Mouse (Mus musculus) retina, adult 2 months (tissue): ENCODE measurements at regions not wholly inside any gene's neighbourhood (a gene's known extent, or its start where the extent isn't known, plus 50 kb on each side); places are given as distances from the start of the nearest gene placed in this dataset.

ENCODE experiments used
- DNase-seq: peaks from one replicate; pipeline ENCODE4 v3.0.0-alpha.2; 2012; ENCODE audit warnings: low read depth, low spot score

- DNase-seq: no peak
Observed at GRCm38 (mm10) chr5:100246709-100247108, 87.1 kb upstream of the Tmem150c start.

GRCm38 (mm10) chr5:100244811-100245210 lies 85.2 kb upstream of the Tmem150c start:
- no peak for DNase-seq

DNA sequence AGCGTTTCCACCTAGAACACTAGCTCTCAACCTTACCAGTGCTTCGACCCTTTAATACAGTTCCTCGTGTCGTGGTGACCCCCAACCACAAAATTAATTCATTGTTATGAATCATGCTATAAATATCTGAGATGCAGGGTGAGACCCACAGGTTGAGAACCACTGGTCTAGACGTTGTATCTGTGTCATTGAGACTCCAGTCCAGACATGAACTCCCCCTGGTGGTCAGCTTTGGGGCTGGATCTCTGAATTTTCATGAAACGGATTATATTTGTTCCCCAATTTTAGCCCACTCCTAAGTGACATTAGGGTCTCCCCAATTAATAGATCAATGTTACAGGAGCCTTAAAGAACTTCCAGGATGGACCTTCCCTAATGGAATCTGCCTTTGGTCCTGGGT lies 81.3 kb upstream of the Tmem150c start:
- no peak for DNase-seq

DNA sequence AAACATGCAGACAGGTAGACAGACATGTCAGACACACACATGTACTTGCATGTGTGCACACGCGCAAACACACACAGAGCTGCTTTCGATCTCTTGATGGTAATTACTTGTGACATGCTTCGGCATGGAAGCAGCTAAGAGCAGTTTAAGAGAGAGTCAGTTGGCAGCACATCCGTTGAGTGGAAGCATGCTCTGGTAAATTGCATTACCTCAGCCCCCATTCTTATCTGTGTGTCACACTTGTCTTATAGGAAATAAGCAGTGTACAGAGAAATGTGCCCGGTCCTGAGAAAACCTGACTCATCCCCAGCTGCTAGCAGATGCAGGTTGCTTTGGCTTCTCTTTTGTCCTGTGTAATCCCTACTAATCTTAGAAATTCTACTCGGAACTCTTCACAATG lies 80.0 kb upstream of the Tmem150c start:
- DNase-seq: peak; percentile 69

GRCm38 (mm10) chr5:100238287-100239036 lies 78.9 kb upstream of the Tmem150c start:
- no peak for DNase-seq

GRCm38 (mm10) chr5:100237674-100238278 lies 78.2 kb upstream of the Tmem150c start:
- no peak for DNase-seq

DNA sequence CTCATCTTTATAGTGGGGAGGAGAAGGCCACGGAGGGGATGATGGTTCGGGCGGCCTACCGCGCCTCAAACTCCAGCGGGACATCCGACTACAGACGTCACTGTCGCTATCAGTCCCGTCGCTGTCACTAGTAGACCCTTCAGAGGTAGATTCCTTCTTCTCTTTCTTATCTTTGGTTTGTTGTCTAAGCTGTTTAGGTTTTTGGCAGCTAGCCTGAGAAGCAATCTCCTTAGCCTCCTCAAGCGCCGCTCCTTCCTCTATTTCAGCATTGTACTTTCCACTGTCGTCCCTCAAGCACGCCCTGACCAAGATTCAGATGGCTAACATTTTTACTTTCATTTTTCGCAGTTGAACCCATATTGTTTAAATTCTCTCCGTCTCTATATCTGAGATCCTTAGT lies 76.7 kb upstream of the Tmem150c start:
- no peak for DNase-seq

DNA sequence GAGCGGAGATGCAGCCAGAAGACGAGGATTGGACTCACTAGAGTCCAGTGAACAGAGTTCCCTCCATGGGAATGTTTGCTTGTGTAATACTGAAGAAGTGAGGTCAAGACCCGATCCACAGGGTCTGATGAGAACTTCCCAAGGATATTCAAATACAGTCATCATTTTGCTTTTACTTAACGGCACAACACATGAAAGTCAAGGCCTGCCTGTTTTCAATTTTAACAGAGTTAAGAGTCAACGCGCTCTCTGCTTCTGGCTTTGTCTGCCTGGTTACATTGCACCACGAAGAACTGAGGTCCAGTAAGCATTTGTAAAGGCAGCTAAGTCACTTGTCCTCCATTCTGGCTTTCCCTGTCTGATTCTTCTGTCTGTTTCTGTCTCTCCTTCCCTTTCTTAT lies 72.5 kb upstream of the Tmem150c start:
- no peak for DNase-seq

GRCm38 (mm10) chr5:100231574-100231973 lies 72.0 kb upstream of the Tmem150c start:
- no peak for DNase-seq

DNA sequence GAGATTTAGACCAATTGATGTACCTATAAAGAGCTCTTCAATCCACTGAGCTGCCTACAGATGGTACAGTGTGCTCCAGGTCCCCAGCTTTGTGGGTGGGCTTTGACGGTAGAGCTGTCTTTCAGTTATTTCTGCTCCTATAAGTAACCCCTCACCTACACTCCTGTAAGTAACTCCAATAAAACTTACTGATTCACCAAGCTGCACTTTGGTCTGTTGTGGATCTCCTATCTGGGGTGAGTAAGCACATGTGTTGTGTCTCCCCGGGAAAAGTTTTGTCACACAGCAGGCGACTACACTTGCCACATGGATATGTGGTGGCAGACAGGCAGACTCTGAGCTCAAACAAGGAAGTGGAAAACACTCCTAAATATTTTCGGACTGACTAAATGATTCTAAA lies 70.4 kb upstream of the Tmem150c start:
- DNase-seq: no peak

DNA sequence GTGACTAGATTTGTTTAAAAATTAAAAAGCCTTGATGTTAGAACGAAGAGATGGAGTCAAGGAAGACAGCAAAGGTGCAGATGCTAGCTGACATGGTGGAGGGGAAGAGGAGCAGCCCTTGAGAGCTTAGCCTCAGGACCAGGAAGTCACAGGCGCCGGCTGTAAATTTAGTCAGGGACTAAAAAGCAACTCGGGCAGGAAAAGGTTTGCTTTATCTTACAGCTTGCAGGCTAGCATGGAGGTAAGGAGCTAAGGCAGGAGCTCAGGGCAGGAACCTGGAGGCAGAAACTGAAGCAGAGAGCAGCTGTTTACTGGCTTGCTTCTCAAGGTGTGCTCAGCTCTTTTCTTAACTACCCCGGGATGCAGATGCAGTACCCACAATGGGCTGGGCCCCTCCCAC lies 68.3 kb upstream of the Tmem150c start:
- DNase-seq: no peak

- DNase-seq: no peak
Observed at GRCm38 (mm10) chr5:100226571-100227235, 67.1 kb upstream of the Tmem150c start.

DNA sequence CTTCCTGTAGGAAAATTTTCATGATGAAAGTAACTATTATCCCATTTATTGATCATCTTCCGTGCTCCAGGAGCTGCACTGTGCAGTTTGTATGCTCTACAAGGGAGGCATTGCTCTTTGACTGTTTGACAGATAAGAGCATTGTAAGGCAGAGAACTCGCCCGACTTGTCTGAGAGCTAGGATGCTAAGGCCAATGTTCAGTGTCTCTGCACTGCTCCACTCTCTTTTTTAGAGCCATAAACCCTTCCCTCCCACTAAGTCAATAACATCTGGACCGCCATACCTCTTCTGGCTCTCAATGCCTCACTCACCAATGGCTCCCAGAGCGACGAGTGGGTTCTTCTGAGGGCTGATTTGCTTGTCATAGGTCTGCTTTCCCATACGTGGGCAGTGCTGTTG lies 65.9 kb upstream of the Tmem150c start:
- DNase-seq: no peak

- DNase-seq: no peak
Observed at GRCm38 (mm10) chr5:100224773-100225363, 65.3 kb upstream of the Tmem150c start.

DNA sequence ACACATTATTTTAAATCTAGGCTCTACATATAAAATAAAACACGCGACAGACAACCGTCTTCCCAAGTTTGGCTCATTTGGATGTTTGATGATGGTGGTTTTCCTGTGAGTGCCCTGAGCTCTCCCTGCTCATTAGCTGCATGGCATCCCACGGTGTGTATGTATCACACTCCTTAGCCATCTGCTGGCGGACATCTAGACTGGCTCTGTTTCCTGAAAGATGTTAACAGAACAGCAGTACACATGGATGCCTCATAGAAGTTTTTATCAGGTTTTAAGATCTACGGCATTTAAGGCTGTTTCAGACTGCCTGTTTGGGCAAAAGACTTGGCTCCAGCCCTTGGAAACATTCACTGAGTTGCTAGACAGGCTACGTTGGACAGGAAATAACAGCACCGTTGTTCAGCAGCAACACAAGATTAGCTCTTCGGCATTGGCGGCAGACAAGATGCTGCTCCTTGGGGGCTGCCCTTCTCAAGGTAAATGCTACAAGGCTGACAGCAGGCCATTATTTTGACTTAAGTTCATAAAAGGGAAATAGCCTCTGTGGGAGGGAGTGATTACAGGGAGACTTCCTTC lies 61.5 kb upstream of the Tmem150c start:
- DNase-seq: no peak

DNA sequence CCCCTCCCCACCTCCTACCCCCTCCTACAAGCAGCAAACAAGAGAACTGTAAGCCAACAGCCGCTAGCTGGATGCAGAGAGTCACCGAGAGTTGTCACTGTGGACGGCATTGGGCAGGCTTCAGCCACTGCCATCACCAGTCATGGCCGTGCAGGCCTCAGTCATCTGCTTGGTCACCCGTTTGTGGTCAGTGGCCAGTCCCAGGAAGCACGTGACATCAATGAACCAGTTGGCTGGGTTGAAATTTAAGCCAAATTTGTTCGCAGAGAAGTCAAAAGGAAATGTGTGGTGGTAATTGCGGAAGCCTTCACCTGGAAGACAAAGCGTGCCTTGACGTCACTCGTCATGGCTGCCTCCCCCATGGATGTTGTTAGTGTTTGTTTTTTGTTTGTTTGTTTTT lies 60.7 kb upstream of the Tmem150c start:
- DNase-seq: no peak

DNA sequence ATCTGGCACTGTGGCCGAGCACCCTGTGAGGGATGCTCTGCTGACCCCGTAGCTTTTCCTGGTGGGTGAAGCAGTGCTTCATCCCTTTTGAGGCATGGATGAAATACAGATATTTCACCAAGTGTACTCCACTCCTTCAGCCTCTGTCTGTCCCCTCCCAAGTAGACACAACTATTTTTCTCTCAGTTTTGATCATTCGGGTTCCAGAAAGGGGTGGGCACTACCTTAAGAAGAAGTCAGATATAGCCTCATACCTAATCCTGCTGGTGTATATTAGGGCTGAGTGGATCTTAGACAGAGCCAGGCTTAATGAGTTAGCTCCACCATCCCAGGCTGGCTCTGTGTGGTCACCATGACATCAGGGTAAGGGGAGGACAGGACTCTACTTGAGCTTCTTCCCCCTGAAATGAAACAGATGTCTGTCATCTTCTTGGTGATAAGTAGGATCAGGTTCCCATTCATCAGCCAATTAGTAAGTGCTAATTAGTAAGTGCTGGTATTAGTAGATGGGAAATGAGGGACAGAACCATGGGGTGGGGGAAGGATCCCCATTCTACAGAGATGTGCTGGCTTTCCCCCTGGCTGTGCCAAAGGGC lies 58.7 kb upstream of the Tmem150c start:
- no peak for DNase-seq

GRCm38 (mm10) chr5:100217178-100218035 lies 57.8 kb upstream of the Tmem150c start:
- DNase-seq: peak; percentile 77

GRCm38 (mm10) chr5:100213901-100214300 lies 54.3 kb upstream of the Tmem150c start:
- no peak for DNase-seq

DNA sequence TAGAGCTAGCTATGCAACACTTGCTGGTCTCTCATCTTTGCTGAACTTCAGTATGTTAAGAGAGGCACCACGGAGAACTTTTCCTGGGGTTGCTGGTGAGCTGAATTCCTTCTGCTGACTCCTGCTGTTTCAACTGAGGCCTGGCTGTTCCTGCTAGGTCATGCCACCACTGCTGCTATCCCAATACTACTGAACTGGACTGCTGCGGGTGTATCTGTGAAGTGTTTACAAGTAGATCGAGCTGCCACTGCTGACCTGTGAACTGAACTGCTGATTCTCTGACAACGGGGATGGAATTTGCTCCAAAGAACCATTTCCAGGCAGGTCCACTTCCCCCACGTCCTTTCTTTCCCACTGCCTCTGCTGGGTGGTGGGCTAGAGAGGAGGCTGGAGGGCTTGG lies 51.1 kb upstream of the Tmem150c start:
- DNase-seq: no peak
